In the genomic region with DNA sequence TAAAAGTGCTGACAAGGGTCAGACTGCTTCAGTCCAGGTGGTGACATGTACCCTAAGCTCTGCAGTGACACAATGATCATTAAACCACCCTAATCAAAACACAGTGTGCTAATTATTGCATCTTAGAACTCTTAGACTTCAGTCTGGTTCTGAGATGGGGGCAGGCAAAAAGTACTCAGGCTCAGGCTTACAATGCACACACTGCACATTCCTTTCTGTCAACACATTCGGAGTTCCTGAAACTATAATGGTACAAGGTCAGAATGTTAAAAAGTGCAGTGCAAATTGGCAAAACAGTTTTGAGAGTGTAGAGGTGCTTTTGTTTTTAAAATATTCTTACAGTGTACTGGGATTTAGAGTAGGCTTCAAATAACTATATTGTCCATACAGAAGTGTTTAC, we compare ENCODE assay signal across 31 mouse cellular contexts.
DNase-seq lines count a peak whose midpoint lies in the region; ATAC-seq and TF ChIP-seq lines count a peak whose summit lies in the region.
"Had no signal": no experiment of that assay in that cellular context is flagged by ENCODE, and none has a peak within 500 bp of the region (broad histone marks: within the 10 kb centered on the region; RNA-seq: fewer than 3 reads in every experiment).

No protein-coding gene starts in this region.

- no peak for TF ChIP-seq CTCF in heart, postnatal 0 days (IDR thresholded peaks at IDR 0.05; ENCODE audit: low read depth)

- intact Hi-C loops in heart, postnatal 14 days (cut with DNase I), result no loop called here

- H3K4me1 ChIP-seq in heart, embryonic 13.5 days, result peaks cover 26% of the 10 kb centered on the region
- peaks cover 7% of the 10 kb centered on the region; the same call in 1 of the 2 replicates for H3K4me1 ChIP-seq in heart, postnatal 0 days (ENCODE audit: control insufficient read depth, insufficient read depth)
- H3K4me1 ChIP-seq: embryonic facial prominence, embryonic 15.5 days; forebrain, embryonic 12.5 days; intestine, embryonic 15.5 days; limb, embryonic 13.5 days; lung, embryonic 15.5 days; midbrain, embryonic 15.5 days; neural tube, embryonic 15.5 days had no signal

- ATAC-seq in heart, embryonic 13.5 days (ENCODE audit: extremely low read depth, insufficient number of reproducible peaks, low FRiP score, low TSS enrichment), result no peak
- ATAC-seq in heart, postnatal 0 days (ENCODE audit: insufficient read depth, low read depth), result peak; percentile 72
- ATAC-seq: forebrain, postnatal 0 days; hindbrain, embryonic 16.5 days; midbrain, embryonic 15.5 days; Patski had no signal

- peaks cover 4% of the 10 kb centered on the region; the same call in 1 of the 2 replicates for H3K36me3 ChIP-seq in heart, embryonic 13.5 days
- H3K36me3 ChIP-seq in heart, postnatal 0 days (replicated peaks; ENCODE audit: control insufficient read depth, insufficient read depth, low read length), result no peaks in the 10 kb centered on the region
- H3K36me3 ChIP-seq: embryonic facial prominence, embryonic 15.5 days; forebrain, embryonic 12.5 days; G1E; intestine, embryonic 15.5 days; midbrain, embryonic 10.5 days; midbrain, embryonic 15.5 days had no signal

- 9% methylated on average over 1 of the region's 1 CpGs for WGBS in heart, embryonic 13.5 days
- WGBS in heart, postnatal 0 days, result 14% methylated on average over 1 of the region's 1 CpGs

- TF ChIP-seq EP300 in heart, postnatal 0 days (IDR thresholded peaks at IDR 0.05; ENCODE audit: low read depth), result no peak

- H3K9ac ChIP-seq in heart, embryonic 13.5 days, result no peak overlapping the region
- H3K9ac ChIP-seq in heart, postnatal 0 days (replicated peaks; ENCODE audit: low read depth, low read length), result no peak overlapping the region
- H3K9ac ChIP-seq: embryonic facial prominence, embryonic 15.5 days; forebrain, embryonic 12.5 days; forebrain, postnatal 0 days; intestine, embryonic 15.5 days; limb, embryonic 13.5 days; lung, embryonic 15.5 days; midbrain, embryonic 15.5 days; neural tube, embryonic 15.5 days had no signal

- H3K27me3 ChIP-seq in heart, embryonic 13.5 days (replicated peaks), result no peaks in the 10 kb centered on the region
- no peaks in the 10 kb centered on the region for H3K27me3 ChIP-seq in heart, postnatal 0 days (ENCODE audit: control insufficient read depth, insufficient read depth, low read length)
- H3K27me3 ChIP-seq: embryonic facial prominence, embryonic 15.5 days; forebrain, embryonic 12.5 days; intestine, embryonic 15.5 days; limb, embryonic 13.5 days; lung, embryonic 15.5 days; midbrain, embryonic 15.5 days; neural tube, embryonic 15.5 days; Patski had no signal

- H3K27ac ChIP-seq in heart, embryonic 13.5 days (replicated peaks), result peak overlapping the region; percentile 83
- H3K27ac ChIP-seq in heart, postnatal 0 days (ENCODE audit: low read depth), result peak overlapping the region; percentile 71
- H3K27ac ChIP-seq: embryonic facial prominence, embryonic 10.5 days; embryonic facial prominence, embryonic 15.5 days; forebrain, embryonic 12.5 days; intestine, embryonic 15.5 days; kidney, postnatal 0 days; limb, embryonic 13.5 days; lung, embryonic 15.5 days; midbrain, embryonic 10.5 days; midbrain, embryonic 15.5 days; neural tube, embryonic 15.5 days had no signal

- no peaks in the 10 kb centered on the region for H3K9me3 ChIP-seq in heart, embryonic 13.5 days
- no peaks in the 10 kb centered on the region for H3K9me3 ChIP-seq in heart, postnatal 0 days (replicated peaks; ENCODE audit: control insufficient read depth, low read length)
- H3K9me3 ChIP-seq: embryonic facial prominence, embryonic 10.5 days; embryonic facial prominence, embryonic 15.5 days; forebrain, embryonic 12.5 days; G1E; intestine, embryonic 15.5 days; limb, embryonic 13.5 days; lung, embryonic 15.5 days; midbrain, embryonic 10.5 days; midbrain, embryonic 15.5 days; neural tube, embryonic 15.5 days had no signal

- peak; percentile 12 for DNase-seq in embryo, embryonic 10.5 days (ENCODE audit: low spot score)
- no peak for DNase-seq in embryo, embryonic 11 days
- DNase-seq in heart, postnatal 14 days, result no peak
- peak; percentile 7 for DNase-seq in kidney, adult 9 months
- DNase-seq in kidney, postnatal 36 days, result no peak
- DNase-seq in heart, postnatal 0 days (ENCODE audit: low spot score), result peak; percentile 69
- DNase-seq in ovary, postnatal 14 days (ENCODE audit: low spot score), result no peak
- DNase-seq: adrenal gland, postnatal 10 days; cerebellum, adult 11 months; cerebellum, adult 9-10 months; cerebellum, postnatal 36 days; forebrain, postnatal 0 days; gastrocnemius, postnatal 10 days; layer of hippocampus, adult 9-11 months; spleen, adult 18-20 months; thymus, postnatal 25 days had no signal

- no peak overlapping the region for H3K4me3 ChIP-seq in heart, embryonic 13.5 days
- no peak overlapping the region for H3K4me3 ChIP-seq in heart, postnatal 0 days (ENCODE audit: low read depth, low read length)
- H3K4me3 ChIP-seq: embryonic facial prominence, embryonic 10.5 days; embryonic facial prominence, embryonic 15.5 days; forebrain, embryonic 12.5 days; intestine, embryonic 15.5 days; limb, embryonic 13.5 days; lung, embryonic 15.5 days; midbrain, embryonic 10.5 days; midbrain, embryonic 15.5 days; neural tube, embryonic 15.5 days had no signal

- H3K4me2 ChIP-seq in heart, embryonic 13.5 days, result no peak overlapping the region
- no peak overlapping the region for H3K4me2 ChIP-seq in heart, postnatal 0 days (ENCODE audit: low read depth, low read length)
- H3K4me2 ChIP-seq: embryonic facial prominence, embryonic 15.5 days; forebrain, embryonic 12.5 days; intestine, embryonic 15.5 days; limb, embryonic 13.5 days; liver, embryonic 11.5 days; lung, embryonic 15.5 days; midbrain, embryonic 15.5 days; neural tube, embryonic 15.5 days had no signal

Comparison
In these comparisons a context has a peak if more than half of its experiments do, and no peak if none do; other contexts are left out.
1. DNase-seq: peak in embryo, embryonic 10.5 days (single experiment), kidney, adult 9 months (single experiment) and heart, postnatal 0 days (single experiment); none in embryo, embryonic 11 days (single experiment), heart, postnatal 14 days (0 of 2), kidney, postnatal 36 days (0 of 2) and ovary, postnatal 14 days (single experiment).